Mouse (Mus musculus) regulatory T cell (primary cell): ENCODE measurements around the gene Usp44.
"Not testable (repeated sequence)": the region's sequence is repeated elsewhere in the genome, so short reads cannot be mapped to it uniquely, and the experiment has no call there.

Experiments used
- in situ Hi-C: fragments of 300-600 bp; cut with MboI, MseI; formaldehyde crosslinking; loops from one replicate; pipeline ENCODE4 v1.15.1; 2025; ENCODE audit warnings: high pct_unique_total_duplicates

Gene Usp44

GRCm38 (mm10) chr10:93830931-93831729, at the start of gene Usp44:
Usp44 (plus strand) TSS chr10:93831555.
- in situ Hi-C loops = no loop called here

- in situ Hi-C loops = no loop called here
Measured at GRCm38 (mm10) chr10:93783216-93784013, 47.9 kb upstream of the Usp44 start.

- in situ Hi-C loops = no loop called here
Measured at GRCm38 (mm10) chr10:93799711-93800362, 31.5 kb upstream of the Usp44 start.

GRCm38 (mm10) chr10:93800363-93800722, 31.0 kb upstream of the Usp44 start:
- in situ Hi-C loops = no loop called here

GRCm38 (mm10) chr10:93800895-93801294, 30.5 kb upstream of the Usp44 start:
- in situ Hi-C loops = no loop called here

GRCm38 (mm10) chr10:93803199-93803598, 28.2 kb upstream of the Usp44 start:
- in situ Hi-C loops = no loop called here

- in situ Hi-C loops = not testable (repeated sequence)
Measured at GRCm38 (mm10) chr10:93809438-93809837, 21.9 kb upstream of the Usp44 start.

GRCm38 (mm10) chr10:93810590-93811185, 20.7 kb upstream of the Usp44 start:
- in situ Hi-C loops = loop anchor here (5.0 kb wide), 1 partner anchor 162 kb away; no protein-coding TSS in a partner anchor

GRCm38 (mm10) chr10:93812098-93812497, 19.3 kb upstream of the Usp44 start:
- in situ Hi-C loops = loop anchor here (5.0 kb wide), 1 partner anchor 160 kb away; no protein-coding TSS in a partner anchor

GRCm38 (mm10) chr10:93812774-93813415, 18.5 kb upstream of the Usp44 start:
- in situ Hi-C loops = loop anchor here (5.0 kb wide), 1 partner anchor 159 kb away; no protein-coding TSS in a partner anchor

- in situ Hi-C loops = loop anchor here (5.0 kb wide), 1 partner anchor 159 kb away; no protein-coding TSS in a partner anchor
Measured at GRCm38 (mm10) chr10:93813755-93814154, 17.6 kb upstream of the Usp44 start.

- in situ Hi-C loops = no loop called here
Measured at GRCm38 (mm10) chr10:93818661-93819060, 12.7 kb upstream of the Usp44 start.

GRCm38 (mm10) chr10:93829898-93830831, 1.2 kb upstream of the Usp44 start:
- in situ Hi-C loops = no loop called here

- in situ Hi-C loops = no loop called here
Measured at GRCm38 (mm10) chr10:93831730-93832574, 597 bp downstream of the Usp44 start.

GRCm38 (mm10) chr10:93832811-93833210, 1.5 kb downstream of the Usp44 start:
- in situ Hi-C loops = no loop called here

GRCm38 (mm10) chr10:93833370-93833698, 2.0 kb downstream of the Usp44 start:
- in situ Hi-C loops = no loop called here

- in situ Hi-C loops = no loop called here
Measured at GRCm38 (mm10) chr10:93833699-93834393, 2.5 kb downstream of the Usp44 start.

- in situ Hi-C loops = no loop called here
Measured at GRCm38 (mm10) chr10:93834394-93834745, 3.0 kb downstream of the Usp44 start.

GRCm38 (mm10) chr10:93835115-93835514, 3.8 kb downstream of the Usp44 start:
- in situ Hi-C loops = not testable (repeated sequence)
